Mouse (Mus musculus) left cerebral cortex, adult 11 months (tissue): ENCODE data around the gene Crnkl1.

ENCODE experiments used
- DNase-seq: peaks from one replicate; pipeline ENCODE4 v3.0.0; 2022; ENCODE audit warnings: low spot score

The Crnkl1 gene

GRCm38 (mm10) chr2:145874879-145875482, 59.8 kb downstream of the Crnkl1 start:
- DNase-seq: no peak

GRCm38 (mm10) chr2:145873953-145874352, 60.9 kb downstream of the Crnkl1 start:
- DNase-seq: no peak

GRCm38 (mm10) chr2:145872099-145872498, 62.7 kb downstream of the Crnkl1 start:
- DNase-seq: no peak

GRCm38 (mm10) chr2:145871308-145871707, 63.5 kb downstream of the Crnkl1 start:
- no peak for DNase-seq
